Mouse (Mus musculus): ENCODE measurements around the gene Foxk1. TPM values are rescaled to one million over a fixed set of nuclear protein-coding genes. Genes with fewer than 3 reads are reported as not detected.

Gene Foxk1
- total RNA-seq, 1 experiment, result 10.7 TPM

- DNase-seq (ENCODE audit: low read depth, low spot score), result no peak
- H3K36me3 ChIP-seq (ENCODE audit: control insufficient read depth, insufficient read depth, low read length, poor library complexity, severe bottlenecking), result peaks cover 19% of the 10 kb centered on the region; the same call in 1 of the 2 replicates
- no peak for TF ChIP-seq MAFK (IDR thresholded peaks at IDR 0.05; ENCODE audit: insufficient read depth, low read depth, low read length)
- no peak for TF ChIP-seq CHD2 (IDR thresholded peaks at IDR 0.05; ENCODE audit: low read depth, low read length)
- TF ChIP-seq HCFC1 (IDR thresholded peaks at IDR 0.05; ENCODE audit: borderline replicate concordance, insufficient read depth, low read length), result no peak
- TF ChIP-seq ZNF384 (IDR thresholded peaks at IDR 0.05; ENCODE audit: low read depth, low read length), result no peak
- no peak for TF ChIP-seq ZC3H11A (IDR thresholded peaks at IDR 0.05; ENCODE audit: borderline replicate concordance, low read depth, low read length)
- H3K9me3 ChIP-seq (ENCODE audit: control insufficient read depth, insufficient read depth, low read depth, low read length), result no peaks in the 10 kb centered on the region
- H3K4me1 ChIP-seq (ENCODE audit: control insufficient read depth in 2 of 2, insufficient read depth in 2 of 2, low read length in 2 of 2, poor library complexity in 1 of 2), result peaks cover 0 to 20% of the 10 kb centered on the region in 2 experiments; a peak in 3 of 4 replicates
- no peak overlapping the region for H3K27ac ChIP-seq (ENCODE audit: insufficient read depth, low read depth, low read length, poor library complexity, severe bottlenecking)
- H3K4me3 ChIP-seq (ENCODE audit: insufficient read depth in 1 of 2, low read depth in 1 of 2, low read length in 2 of 2, poor library complexity in 1 of 2, severe bottlenecking in 1 of 2), result no peak overlapping the region
- in situ Hi-C loops (cut with MboI; ENCODE audit: low sequenced_read_pairs in 2 of 2, unreplicated experiment in 2 of 2), result no loop called here
- H3K9ac ChIP-seq (ENCODE audit: insufficient read depth, low read depth, low read length, poor library complexity, severe bottlenecking), result no peak overlapping the region
Measured at GRCm38 (mm10) chr5:142420920-142421319, 19.6 kb downstream of the Foxk1 start.

GRCm38 (mm10) chr5:142421886-142422285 lies 20.6 kb downstream of the Foxk1 start:
- H3K9me3 ChIP-seq (ENCODE audit: control insufficient read depth, insufficient read depth, low read depth, low read length), result no peaks in the 10 kb centered on the region
- no peak overlapping the region for H3K27ac ChIP-seq (ENCODE audit: insufficient read depth, low read depth, low read length, poor library complexity, severe bottlenecking)
- no peak for TF ChIP-seq CHD2 (IDR thresholded peaks at IDR 0.05; ENCODE audit: low read depth, low read length)
- no peak for TF ChIP-seq ZNF384 (IDR thresholded peaks at IDR 0.05; ENCODE audit: low read depth, low read length)
- no peak for TF ChIP-seq HCFC1 (IDR thresholded peaks at IDR 0.05; ENCODE audit: borderline replicate concordance, insufficient read depth, low read length)
- TF ChIP-seq MAFK (IDR thresholded peaks at IDR 0.05; ENCODE audit: insufficient read depth, low read depth, low read length), result no peak
- no peak for TF ChIP-seq ZC3H11A (IDR thresholded peaks at IDR 0.05; ENCODE audit: borderline replicate concordance, low read depth, low read length)
- H3K9ac ChIP-seq (ENCODE audit: insufficient read depth, low read depth, low read length, poor library complexity, severe bottlenecking), result no peak overlapping the region
- no peak overlapping the region for H3K4me3 ChIP-seq (ENCODE audit: insufficient read depth in 1 of 2, low read depth in 1 of 2, low read length in 2 of 2, poor library complexity in 1 of 2, severe bottlenecking in 1 of 2)
- in situ Hi-C loops (cut with MboI; ENCODE audit: low sequenced_read_pairs in 2 of 2, unreplicated experiment in 2 of 2), result no loop called here
- no peak for DNase-seq (ENCODE audit: low read depth, low spot score)
- peaks cover 19% of the 10 kb centered on the region; the same call in 1 of the 2 replicates for H3K36me3 ChIP-seq (ENCODE audit: control insufficient read depth, insufficient read depth, low read length, poor library complexity, severe bottlenecking)
- peaks cover 0 to 14% of the 10 kb centered on the region in 2 experiments; a peak in 2 of 4 replicates for H3K4me1 ChIP-seq (ENCODE audit: control insufficient read depth in 2 of 2, insufficient read depth in 2 of 2, low read length in 2 of 2, poor library complexity in 1 of 2)

- DNase-seq (ENCODE audit: low read depth, low spot score), result no peak
- Histone ChIP-seq H3K4me3 (ENCODE audit: insufficient read depth in 1 of 2, low read depth in 1 of 2, low read length in 2 of 2, poor library complexity in 1 of 2, severe bottlenecking in 1 of 2) (no peak overlapping the region), H3K27ac (ENCODE audit: insufficient read depth, low read depth, low read length, poor library complexity, severe bottlenecking) (no peak overlapping the region), H3K9me3 (ENCODE audit: control insufficient read depth, insufficient read depth, low read depth, low read length) (no peaks in the 10 kb centered on the region), H3K9ac (ENCODE audit: insufficient read depth, low read depth, low read length, poor library complexity, severe bottlenecking) (no peak overlapping the region), H3K4me1 (ENCODE audit: control insufficient read depth in 2 of 2, insufficient read depth in 2 of 2, low read length in 2 of 2, poor library complexity in 1 of 2) (peaks cover 4 to 21% of the 10 kb centered on the region in 2 experiments), H3K36me3 (ENCODE audit: control insufficient read depth, insufficient read depth, low read length, poor library complexity, severe bottlenecking) (peaks cover 14% of the 10 kb centered on the region; the same call in 1 of the 2 replicates)
- in situ Hi-C loops (cut with MboI; ENCODE audit: low sequenced_read_pairs in 2 of 2, unreplicated experiment in 2 of 2), result no loop called here
- TF ChIP-seq HCFC1 (IDR thresholded peaks at IDR 0.05; ENCODE audit: borderline replicate concordance, insufficient read depth, low read length), result no peak
- TF ChIP-seq ZC3H11A (IDR thresholded peaks at IDR 0.05; ENCODE audit: borderline replicate concordance, low read depth, low read length), result no peak
- no peak for TF ChIP-seq MAFK (IDR thresholded peaks at IDR 0.05; ENCODE audit: insufficient read depth, low read depth, low read length)
- no peak for TF ChIP-seq CHD2 (IDR thresholded peaks at IDR 0.05; ENCODE audit: low read depth, low read length)
- no peak for TF ChIP-seq ZNF384 (IDR thresholded peaks at IDR 0.05; ENCODE audit: low read depth, low read length)
Measured at GRCm38 (mm10) chr5:142423141-142423540, 21.8 kb downstream of the Foxk1 start.

GRCm38 (mm10) chr5:142423701-142424100 lies 22.4 kb downstream of the Foxk1 start:
- in situ Hi-C loops (cut with MboI; ENCODE audit: low sequenced_read_pairs in 2 of 2, unreplicated experiment in 2 of 2), result no loop called here
- Histone ChIP-seq H3K27ac (ENCODE audit: insufficient read depth, low read depth, low read length, poor library complexity, severe bottlenecking) (no peak overlapping the region), H3K4me3 (ENCODE audit: insufficient read depth in 1 of 2, low read depth in 1 of 2, low read length in 2 of 2, poor library complexity in 1 of 2, severe bottlenecking in 1 of 2) (no peak overlapping the region), H3K9ac (ENCODE audit: insufficient read depth, low read depth, low read length, poor library complexity, severe bottlenecking) (no peak overlapping the region), H3K36me3 (ENCODE audit: control insufficient read depth, insufficient read depth, low read length, poor library complexity, severe bottlenecking) (peaks cover 9% of the 10 kb centered on the region; the same call in 1 of the 2 replicates), H3K4me1 (ENCODE audit: control insufficient read depth in 2 of 2, insufficient read depth in 2 of 2, low read length in 2 of 2, poor library complexity in 1 of 2) (peaks cover 4 to 25% of the 10 kb centered on the region in 2 experiments), H3K9me3 (ENCODE audit: control insufficient read depth, insufficient read depth, low read depth, low read length) (no peaks in the 10 kb centered on the region)
- no peak for TF ChIP-seq HCFC1 (IDR thresholded peaks at IDR 0.05; ENCODE audit: borderline replicate concordance, insufficient read depth, low read length)
- no peak for TF ChIP-seq CHD2 (IDR thresholded peaks at IDR 0.05; ENCODE audit: low read depth, low read length)
- TF ChIP-seq ZNF384 (IDR thresholded peaks at IDR 0.05; ENCODE audit: low read depth, low read length), result no peak
- no peak for TF ChIP-seq ZC3H11A (IDR thresholded peaks at IDR 0.05; ENCODE audit: borderline replicate concordance, low read depth, low read length)
- no peak for DNase-seq (ENCODE audit: low read depth, low spot score)
